Mouse (Mus musculus) left cerebral cortex, adult 2 months (tissue): Measurements from ENCODE around the gene Atp2b2. TPM values are rescaled to one million over a fixed set of nuclear protein-coding genes. Genes with fewer than 3 reads are reported as not detected.

ENCODE experiments used
- DNase-seq, 2 experiments: peaks; one replicate each; pipeline ENCODE4 v3.0.0; 2021 to 2022; ENCODE audit warnings: low spot score in 2 of 2, mixed read lengths in 1 of 2; ENCODE audit errors: extremely low spot score in 1 of 2
- H3K27ac ChIP-seq: fragments of 200-600 bp; 2 replicates; pipeline ENCODE4 v1.8.1; 2022
- H3K4me3 ChIP-seq: fragments of 200-600 bp; 2 replicates; pipeline ENCODE4 v1.8.1; 2022
- CTCF ChIP-seq: fragments of 200-600 bp; IDR thresholded peaks from 2 replicates; pipeline ENCODE4 v1.8.1; 2022; ENCODE audit warnings: antibody characterized with exemption, mild to moderate bottlenecking, moderate library complexity
- intact Hi-C: fragments of 180-260 bp; cut with DNase I; formaldehyde crosslinking; loops from one replicate; pipeline ENCODE4 v1.15.1; 2025
- total RNA-seq, 2 experiments: library from RNA; stranded (reverse); gene quantifications; 2 replicates each; pipeline ENCODE4 v1.2.3; 2021

The Atp2b2 gene
- total RNA-seq, 2 experiments from 2014 or later, result 729 to 754 TPM

DNA sequence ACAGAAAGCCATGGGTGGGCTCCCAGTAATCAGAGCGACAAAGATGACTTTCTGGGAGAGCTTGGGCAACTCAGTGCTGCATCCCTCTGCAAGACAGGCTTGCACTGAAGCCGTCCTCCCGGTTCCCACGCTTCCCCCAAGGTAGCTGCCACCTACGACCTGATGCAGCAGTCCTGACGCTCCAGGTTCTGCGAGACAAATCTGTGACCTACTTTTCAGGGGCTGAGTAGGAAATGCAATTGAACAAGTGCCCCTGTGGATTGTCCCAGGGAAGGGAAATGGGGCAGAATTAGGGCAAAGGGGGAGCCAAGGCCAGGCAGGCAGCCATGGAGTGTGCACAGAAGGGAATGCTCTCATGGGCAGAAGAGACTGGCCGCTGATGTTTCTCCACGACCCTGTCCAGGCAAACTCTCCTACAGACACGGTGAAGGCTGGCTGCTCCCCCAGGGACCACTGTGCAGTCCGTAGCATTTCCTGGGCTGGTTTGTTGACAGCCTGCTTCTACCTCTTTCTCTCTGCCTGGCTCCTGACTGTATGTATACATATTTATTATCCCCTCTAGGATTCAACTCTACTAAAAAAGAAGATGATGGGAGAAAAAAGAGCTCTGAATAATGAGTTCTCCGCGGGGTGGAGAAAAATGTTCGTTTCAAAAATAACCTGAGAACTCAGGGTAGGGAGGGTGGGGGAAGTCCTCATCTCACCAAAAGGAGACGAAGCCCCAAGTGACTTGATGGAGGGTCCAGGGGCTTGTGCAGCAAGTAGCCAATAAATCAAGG is 15.8 kb upstream of the Atp2b2 start:
- intact Hi-C loops, result loop anchor here (2.0 to 5.0 kb wide), 4 partner anchors 13 to 126 kb away; no protein-coding TSS in a partner anchor
- Histone ChIP-seq H3K27ac (peak overlapping the region; percentile 87), H3K4me3 (no peak overlapping the region)
- DNase-seq, result no peak
- no peak for TF ChIP-seq CTCF

GRCm38 (mm10) chr6:114055311-114055710 is 12.9 kb upstream of the Atp2b2 start:
- Histone ChIP-seq H3K4me3 (no peak overlapping the region), H3K27ac (no peak overlapping the region)
- intact Hi-C loops, result loop anchor here (5.0 kb wide), 2 partner anchors 63 to 123 kb away; no protein-coding TSS in a partner anchor
- no peak for TF ChIP-seq CTCF
- no peak for DNase-seq

- peak overlapping the region; percentile 73 for H3K27ac ChIP-seq
- peak in 1 of 2 experiments; percentile 68 for DNase-seq
- no peak for TF ChIP-seq CTCF
- no peak overlapping the region for H3K4me3 ChIP-seq
- intact Hi-C loops, result loop anchor here (2.0 kb wide), 1 partner anchor 14 kb away; no protein-coding TSS in a partner anchor
Measured at GRCm38 (mm10) chr6:114044962-114045361, 2.5 kb upstream of the Atp2b2 start.

DNA sequence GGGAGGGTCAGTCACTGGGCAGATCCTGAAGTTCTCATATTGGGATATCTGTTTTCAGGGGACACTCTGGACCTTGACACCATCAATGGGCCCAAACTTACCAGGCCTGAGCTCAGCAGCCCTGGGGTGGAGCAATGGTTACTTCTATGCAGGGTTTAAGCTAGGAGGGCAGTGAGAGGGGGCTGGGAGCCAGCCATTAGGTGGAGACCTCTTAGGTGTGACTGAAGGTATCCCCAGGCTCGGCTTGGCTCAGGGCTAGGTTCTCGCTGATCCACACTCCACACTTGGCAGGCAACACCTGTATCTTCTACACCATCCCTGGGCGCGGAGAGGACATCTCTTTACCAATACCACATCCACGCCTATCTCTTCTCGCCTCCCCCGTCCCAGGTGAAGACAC is 423 bp upstream of the Atp2b2 start:
- no peak for DNase-seq
- H3K4me3 ChIP-seq, result peak overlapping the region; percentile 40; the same call in 1 of the 2 replicates
- TF ChIP-seq CTCF, result no peak
- peak overlapping the region; percentile 89 for H3K27ac ChIP-seq
- intact Hi-C loops, result loop anchor here (2.0 kb wide), 1 partner anchor 52 kb away; no protein-coding TSS in a partner anchor

GRCm38 (mm10) chr6:114041911-114042284 is 515 bp downstream of the Atp2b2 start:
- peak overlapping the region; percentile 83 for H3K4me3 ChIP-seq
- TF ChIP-seq CTCF, result no peak
- intact Hi-C loops, result loop anchor here (2.0 kb wide), 1 partner anchor 51 kb away; no protein-coding TSS in a partner anchor
- H3K27ac ChIP-seq, result peak overlapping the region; percentile 99
- peak; percentile 61 to 62 for DNase-seq

GRCm38 (mm10) chr6:114041097-114041910 is 1.1 kb downstream of the Atp2b2 start:
- peak; percentile 45 to 56 for DNase-seq
- Histone ChIP-seq H3K4me3 (peak overlapping the region; percentile 83), H3K27ac (peak overlapping the region; percentile 99)
- peak; percentile 42 for TF ChIP-seq CTCF
- intact Hi-C loops, result no loop called here

- no peak for TF ChIP-seq CTCF
- DNase-seq, result peak in 1 of 2 experiments; percentile 56
- Histone ChIP-seq H3K4me3 (no peak overlapping the region), H3K27ac (peak overlapping the region; percentile 82)
- intact Hi-C loops, result loop anchor here (2.0 kb wide), 1 partner anchor 23 kb away; no protein-coding TSS in a partner anchor
Measured at GRCm38 (mm10) chr6:114035704-114036103, 6.7 kb downstream of the Atp2b2 start.

GRCm38 (mm10) chr6:114032822-114033221 is 9.6 kb downstream of the Atp2b2 start:
- peak; percentile 62 to 80 for DNase-seq

DNA sequence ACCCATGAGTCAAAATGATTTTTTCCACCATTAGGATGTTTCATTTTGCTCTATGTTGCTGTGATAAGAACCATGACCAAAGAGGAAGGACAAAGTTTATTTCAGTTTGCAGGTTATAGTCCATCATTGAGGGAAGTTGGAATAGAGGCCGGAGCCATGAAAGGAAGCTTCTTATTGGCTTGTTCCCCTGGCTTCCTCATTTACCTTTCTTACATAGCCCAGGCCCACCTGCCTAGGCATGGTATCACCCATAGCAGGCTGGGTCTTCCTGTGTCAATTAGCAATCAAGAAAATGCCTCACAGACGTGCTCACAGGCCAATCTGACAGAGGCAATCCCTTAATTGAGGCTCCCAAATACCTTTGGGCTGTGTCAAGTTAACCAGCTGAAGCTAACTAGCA is 18.6 kb downstream of the Atp2b2 start:
- intact Hi-C loops, result no loop called here
- no peak for TF ChIP-seq CTCF
- Histone ChIP-seq H3K27ac (no peak overlapping the region), H3K4me3 (no peak overlapping the region)
- DNase-seq, result no peak

More at GRCm38 (mm10) chr6:114032822-114033221, 9.6 kb downstream of the Atp2b2 start:
- Histone ChIP-seq H3K27ac (peak overlapping the region; percentile 85), H3K4me3 (no peak overlapping the region)
- intact Hi-C loops, result loop anchor here (2.0 kb wide), 1 partner anchor 98 kb away; no protein-coding TSS in a partner anchor
- no peak for TF ChIP-seq CTCF

DNA sequence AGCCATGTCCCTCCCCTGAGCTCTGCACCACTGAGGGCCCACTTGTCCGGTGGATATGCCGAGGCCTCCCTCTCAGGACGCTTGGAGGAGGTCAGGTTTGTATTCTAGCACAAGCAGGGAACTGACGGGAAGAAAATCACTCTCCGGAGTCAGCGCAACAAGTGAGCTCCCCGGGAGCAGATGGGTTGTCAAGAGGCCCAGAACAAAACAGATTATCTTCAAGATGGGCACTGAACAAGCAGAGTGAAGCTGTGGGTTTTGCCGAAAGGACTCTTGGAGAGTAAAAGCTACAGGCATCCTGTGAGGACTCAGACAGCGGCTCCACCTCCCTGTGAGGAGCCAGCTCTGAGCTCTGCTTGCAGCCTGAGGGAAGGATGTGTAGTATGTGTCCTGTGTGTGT is 20.3 kb downstream of the Atp2b2 start:
- intact Hi-C loops, result no loop called here
- no peak overlapping the region for H3K4me3 ChIP-seq
- no peak for DNase-seq
- H3K27ac ChIP-seq, result no peak overlapping the region
- no peak for TF ChIP-seq CTCF

DNA sequence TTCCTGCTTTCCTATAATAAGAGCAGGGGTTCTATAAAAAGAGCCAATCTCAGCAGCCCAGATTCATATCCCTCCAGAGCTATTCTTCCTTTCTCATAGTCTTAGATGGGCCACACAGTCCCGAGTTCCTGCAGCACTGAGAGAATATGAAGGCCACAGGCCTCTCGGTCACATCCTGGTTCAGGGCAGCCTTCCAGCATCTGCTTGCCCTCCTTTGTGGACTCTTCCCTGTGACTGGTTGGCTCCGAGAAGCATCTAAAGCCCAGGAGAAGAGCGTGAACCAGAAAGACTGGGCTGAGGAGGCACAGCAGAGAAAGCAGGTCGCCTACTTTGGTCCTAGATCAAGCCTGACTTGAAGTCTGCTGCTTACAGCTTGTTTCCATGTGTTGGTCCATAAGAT is 28.6 kb downstream of the Atp2b2 start:
- intact Hi-C loops, result no loop called here
- Histone ChIP-seq H3K27ac (peak overlapping the region; percentile 6; the same call in 1 of the 2 replicates), H3K4me3 (no peak overlapping the region)
- DNase-seq, result no peak
- TF ChIP-seq CTCF, result no peak

- TF ChIP-seq CTCF, result no peak
- peak overlapping the region; percentile 26; the same call in 1 of the 2 replicates for H3K27ac ChIP-seq
Measured at GRCm38 (mm10) chr6:114012834-114013233, 29.6 kb downstream of the Atp2b2 start.

More at GRCm38 (mm10) chr6:114012834-114013233, 29.6 kb downstream of the Atp2b2 start:
- intact Hi-C loops, result no loop called here
- no peak overlapping the region for H3K4me3 ChIP-seq
- no peak for DNase-seq
